Mouse (Mus musculus): Measurements from ENCODE around the gene Mest.

Gene Mest

GRCm38 (mm10) chr6:30744846-30745245 lies 21.5 kb downstream of the Mest start:
- no peak for DNase-seq

- no peak for DNase-seq
These were observed 22.2 kb downstream of the Mest start for GRCm38 (mm10) chr6:30745591-30745990.

GRCm38 (mm10) chr6:30747631-30748357 lies 24.4 kb downstream of the Mest start:
- DNase-seq: no peak

GRCm38 (mm10) chr6:30748358-30748910 lies 25.1 kb downstream of the Mest start:
- no peak for DNase-seq

GRCm38 (mm10) chr6:30749042-30749689 lies 25.8 kb downstream of the Mest start:
- no peak for DNase-seq

- no peak for DNase-seq
These were observed 26.5 kb downstream of the Mest start for GRCm38 (mm10) chr6:30749892-30750291.

GRCm38 (mm10) chr6:30750482-30750881 lies 27.1 kb downstream of the Mest start:
- DNase-seq: no peak

- no peak for DNase-seq
These were observed 27.9 kb downstream of the Mest start for GRCm38 (mm10) chr6:30751209-30751608.
